Mouse (Mus musculus): ENCODE data around the gene Acpp. TPM values are rescaled to one million over a fixed set of nuclear protein-coding genes. Genes with fewer than 3 reads are reported as not detected.

The Acpp gene
- total and polyA plus RNA-seq, 2 experiments from 2014 or later: 0.53 to 2.4 TPM

DNA sequence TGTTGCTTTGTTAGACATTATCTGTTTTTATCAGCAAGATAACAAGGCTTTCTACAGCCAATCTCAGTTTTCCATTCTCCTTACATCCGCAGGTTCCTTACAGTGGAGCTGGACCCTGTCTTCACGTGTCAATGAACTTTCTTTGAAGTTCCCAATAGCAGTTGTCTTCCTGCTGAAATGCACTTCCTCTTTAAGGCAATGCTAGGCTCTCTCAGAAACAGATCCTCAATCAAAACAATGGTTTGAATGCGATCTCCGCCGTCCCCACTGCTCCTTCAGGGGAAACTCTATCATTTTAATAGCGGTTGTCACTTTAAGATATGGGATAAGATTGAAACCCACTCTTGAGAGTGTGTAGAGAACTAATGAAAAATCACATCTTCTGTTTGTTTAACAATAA, 52.6 kb downstream of the Acpp start:
- Histone ChIP-seq H3K9me3 (ENCODE audit: low read length) (no peaks in the 10 kb centered on the region), H3K4me1 (ENCODE audit: insufficient read depth, low read length) (no peaks in the 10 kb centered on the region), H3K36me3 (ENCODE audit: insufficient read depth, low read length) (no peaks in the 10 kb centered on the region), H3K9ac (replicated peaks; ENCODE audit: low read length, poor library complexity, severe bottlenecking) (no peak overlapping the region), H3K27me3 (ENCODE audit: insufficient read depth, low read length) (no peaks in the 10 kb centered on the region), H3K4me3 (ENCODE audit: low read depth, low read length) (no peak overlapping the region), H3K4me2 (ENCODE audit: low read depth, low read length, poor library complexity, severe bottlenecking) (no peak overlapping the region), H3K27ac (ENCODE audit: low read depth, low read length) (no peak overlapping the region)
- 73% methylated on average over 6 of the region's 6 CpGs for WGBS
- ATAC-seq (ENCODE audit: low FRiP score): no peak
- TF ChIP-seq CTCF (IDR thresholded peaks at IDR 0.05): no peak
- no peak for DNase-seq (ENCODE audit: low spot score)

DNA sequence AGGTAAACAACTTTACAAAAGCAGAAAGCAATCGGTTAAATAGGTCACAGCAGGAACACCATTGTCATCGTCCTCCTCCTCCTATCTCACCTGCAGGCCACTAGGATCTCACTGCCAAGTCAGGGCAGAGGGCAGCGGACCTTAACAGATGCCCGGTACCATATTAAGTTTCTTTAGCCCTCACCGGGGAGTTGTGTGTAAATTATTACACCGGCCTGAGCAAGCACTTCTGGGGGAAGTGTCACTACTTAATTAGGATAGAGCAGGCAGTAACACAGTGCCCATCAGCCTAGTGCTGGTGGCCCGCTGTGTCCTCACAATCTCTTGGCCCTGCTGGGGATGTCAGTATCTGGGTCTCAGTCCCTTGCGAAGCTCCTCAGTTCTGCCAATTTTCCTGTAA, 55.0 kb downstream of the Acpp start:
- H3K4me1 ChIP-seq (ENCODE audit: insufficient read depth, low read length): no peaks in the 10 kb centered on the region
- WGBS: 26% methylated on average over 8 of the region's 8 CpGs

DNA sequence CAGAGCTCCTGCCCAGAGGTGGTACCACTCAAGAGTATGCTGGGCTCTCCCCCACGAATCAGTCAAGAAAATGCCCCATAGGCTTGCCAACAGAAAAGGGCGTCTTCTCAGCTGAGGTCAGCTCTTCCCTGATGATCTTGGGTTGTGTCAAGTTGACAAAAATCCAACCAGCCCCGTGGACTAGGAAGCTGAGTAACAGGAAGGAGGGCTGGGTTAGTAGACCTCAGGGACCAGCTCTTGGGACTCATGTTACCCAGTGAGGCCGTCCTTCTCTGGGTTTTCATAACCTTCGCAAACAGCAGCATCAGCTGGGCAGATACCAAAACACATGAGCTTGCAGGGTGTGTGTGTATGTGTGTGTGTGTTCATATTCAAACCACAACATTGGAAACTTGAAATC, 55.8 kb downstream of the Acpp start:
- H3K4me2 ChIP-seq (ENCODE audit: low read depth, low read length, poor library complexity, severe bottlenecking): no peak overlapping the region
- no peaks in the 10 kb centered on the region for H3K9me3 ChIP-seq (ENCODE audit: low read length)
- H3K9ac ChIP-seq (replicated peaks; ENCODE audit: low read length, poor library complexity, severe bottlenecking): no peak overlapping the region
- no peaks in the 10 kb centered on the region for H3K27me3 ChIP-seq (ENCODE audit: insufficient read depth, low read length)
- 84% methylated on average over 5 of the region's 5 CpGs for WGBS
- H3K36me3 ChIP-seq (ENCODE audit: insufficient read depth, low read length): no peaks in the 10 kb centered on the region
- no peak for DNase-seq (ENCODE audit: low spot score)
- TF ChIP-seq CTCF (IDR thresholded peaks at IDR 0.05): no peak
- no peaks in the 10 kb centered on the region for H3K4me1 ChIP-seq (ENCODE audit: insufficient read depth, low read length)
- H3K4me3 ChIP-seq (ENCODE audit: low read depth, low read length): no peak overlapping the region
- no peak overlapping the region for H3K27ac ChIP-seq (ENCODE audit: low read depth, low read length)
- no peak for ATAC-seq (ENCODE audit: low FRiP score)

More for the DNA sequence above, 55.0 kb downstream of the Acpp start:
- Histone ChIP-seq H3K9me3 (ENCODE audit: low read length) (no peaks in the 10 kb centered on the region), H3K27ac (ENCODE audit: low read depth, low read length) (no peak overlapping the region), H3K36me3 (ENCODE audit: insufficient read depth, low read length) (no peaks in the 10 kb centered on the region), H3K9ac (replicated peaks; ENCODE audit: low read length, poor library complexity, severe bottlenecking) (no peak overlapping the region), H3K27me3 (ENCODE audit: insufficient read depth, low read length) (no peaks in the 10 kb centered on the region), H3K4me3 (ENCODE audit: low read depth, low read length) (no peak overlapping the region), H3K4me2 (ENCODE audit: low read depth, low read length, poor library complexity, severe bottlenecking) (no peak overlapping the region)
- DNase-seq (ENCODE audit: low spot score): no peak
- no peak for ATAC-seq (ENCODE audit: low FRiP score)
- no peak for TF ChIP-seq CTCF (IDR thresholded peaks at IDR 0.05)

DNA sequence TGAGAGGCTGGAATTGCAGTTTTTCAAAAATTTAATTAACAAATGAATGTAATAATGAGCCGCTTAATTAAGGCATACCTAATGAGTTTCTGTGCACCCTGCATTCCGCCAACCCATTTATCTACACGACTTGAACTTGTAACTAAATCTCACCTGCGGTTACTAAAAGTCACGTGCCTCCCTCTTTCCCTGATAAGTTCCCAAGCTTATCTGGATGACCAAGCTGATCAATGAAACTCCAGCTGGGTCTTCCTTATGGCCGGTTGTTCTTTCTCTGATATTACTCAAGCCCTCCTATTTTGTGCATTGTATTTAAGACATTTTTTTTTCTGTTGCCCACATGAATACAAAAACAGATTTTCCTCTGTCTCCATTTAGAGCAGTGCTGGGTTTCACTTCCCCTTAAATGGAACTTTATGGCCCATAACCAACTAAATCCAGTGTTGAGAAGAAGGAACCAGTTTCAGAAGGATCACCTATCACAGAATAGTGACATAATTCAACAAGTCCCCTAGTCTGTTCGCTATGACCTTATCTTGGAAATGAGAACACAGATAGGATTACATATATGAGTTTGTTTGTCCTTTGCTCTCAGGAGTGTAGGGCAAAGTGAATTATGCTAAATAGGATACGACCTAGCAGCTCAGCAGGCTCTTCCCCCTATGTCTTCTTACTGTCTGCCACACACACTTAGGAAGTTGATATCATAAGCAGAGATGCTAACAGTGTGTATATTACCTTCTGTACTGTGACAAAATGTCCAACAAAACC, 56.6 kb downstream of the Acpp start:
- 87% methylated on average over 8 of the region's 8 CpGs for WGBS
- H3K4me1 ChIP-seq (ENCODE audit: insufficient read depth, low read length): no peaks in the 10 kb centered on the region
- no peaks in the 10 kb centered on the region for H3K9me3 ChIP-seq (ENCODE audit: low read length)
- no peak overlapping the region for H3K4me3 ChIP-seq (ENCODE audit: low read depth, low read length)
- no peaks in the 10 kb centered on the region for H3K36me3 ChIP-seq (ENCODE audit: insufficient read depth, low read length)
- H3K4me2 ChIP-seq (ENCODE audit: low read depth, low read length, poor library complexity, severe bottlenecking): no peak overlapping the region
- H3K27me3 ChIP-seq (ENCODE audit: insufficient read depth, low read length): no peaks in the 10 kb centered on the region
- DNase-seq (ENCODE audit: low spot score) (no peak), ATAC-seq (ENCODE audit: low FRiP score) (no peak)
- no peak overlapping the region for H3K9ac ChIP-seq (replicated peaks; ENCODE audit: low read length, poor library complexity, severe bottlenecking)
- no peak overlapping the region for H3K27ac ChIP-seq (ENCODE audit: low read depth, low read length)
- no peak for TF ChIP-seq CTCF (IDR thresholded peaks at IDR 0.05)

DNA sequence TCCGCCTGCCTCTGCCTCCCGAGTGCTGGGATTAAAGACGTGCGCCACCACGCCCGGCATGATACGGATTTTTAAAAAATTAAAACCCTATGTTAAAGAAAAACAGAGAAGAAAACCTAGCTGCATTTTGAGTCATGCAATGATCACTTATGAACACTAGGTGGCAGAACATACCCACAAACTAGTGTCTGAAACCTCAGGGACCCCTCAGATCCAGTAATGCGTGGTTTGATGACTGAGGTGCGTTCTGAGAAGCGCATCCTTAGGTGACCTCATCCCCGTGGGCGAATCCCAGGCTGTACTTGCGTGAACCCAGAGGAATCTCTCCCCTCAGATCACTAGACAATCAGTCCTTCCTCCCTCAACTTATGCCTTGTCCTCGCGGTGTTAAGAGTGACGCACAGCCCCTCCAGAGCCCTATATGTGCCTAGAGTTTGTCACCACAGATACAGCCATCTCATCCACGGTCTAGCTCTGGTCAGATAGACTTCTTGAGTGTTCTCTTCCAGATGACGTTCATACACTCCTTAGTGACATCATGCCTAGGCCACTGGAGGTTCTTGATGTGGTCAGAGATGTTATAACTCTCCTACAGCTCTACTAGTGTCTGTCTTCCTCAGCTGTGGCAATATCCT, 59.9 kb downstream of the Acpp start:
- Histone ChIP-seq H3K27me3 (ENCODE audit: insufficient read depth, low read length) (no peaks in the 10 kb centered on the region), H3K4me2 (ENCODE audit: low read depth, low read length, poor library complexity, severe bottlenecking) (peak overlapping the region; percentile 18; the same call in 1 of the 2 replicates), H3K4me1 (ENCODE audit: insufficient read depth, low read length) (no peaks in the 10 kb centered on the region), H3K27ac (ENCODE audit: low read depth, low read length) (no peak overlapping the region), H3K9me3 (ENCODE audit: low read length) (no peaks in the 10 kb centered on the region), H3K36me3 (ENCODE audit: insufficient read depth, low read length) (no peaks in the 10 kb centered on the region), H3K9ac (replicated peaks; ENCODE audit: low read length, poor library complexity, severe bottlenecking) (no peak overlapping the region), H3K4me3 (ENCODE audit: low read depth, low read length) (no peak overlapping the region)
- WGBS: 22% methylated on average over 18 of the region's 18 CpGs
- ATAC-seq (ENCODE audit: low FRiP score) (0 out of 2 replicates have a peak, but pooled peaks have one; percentile 66), DNase-seq (ENCODE audit: low spot score) (peak; percentile 71)
- peak; percentile 88 for TF ChIP-seq CTCF (IDR thresholded peaks at IDR 0.05)

DNA sequence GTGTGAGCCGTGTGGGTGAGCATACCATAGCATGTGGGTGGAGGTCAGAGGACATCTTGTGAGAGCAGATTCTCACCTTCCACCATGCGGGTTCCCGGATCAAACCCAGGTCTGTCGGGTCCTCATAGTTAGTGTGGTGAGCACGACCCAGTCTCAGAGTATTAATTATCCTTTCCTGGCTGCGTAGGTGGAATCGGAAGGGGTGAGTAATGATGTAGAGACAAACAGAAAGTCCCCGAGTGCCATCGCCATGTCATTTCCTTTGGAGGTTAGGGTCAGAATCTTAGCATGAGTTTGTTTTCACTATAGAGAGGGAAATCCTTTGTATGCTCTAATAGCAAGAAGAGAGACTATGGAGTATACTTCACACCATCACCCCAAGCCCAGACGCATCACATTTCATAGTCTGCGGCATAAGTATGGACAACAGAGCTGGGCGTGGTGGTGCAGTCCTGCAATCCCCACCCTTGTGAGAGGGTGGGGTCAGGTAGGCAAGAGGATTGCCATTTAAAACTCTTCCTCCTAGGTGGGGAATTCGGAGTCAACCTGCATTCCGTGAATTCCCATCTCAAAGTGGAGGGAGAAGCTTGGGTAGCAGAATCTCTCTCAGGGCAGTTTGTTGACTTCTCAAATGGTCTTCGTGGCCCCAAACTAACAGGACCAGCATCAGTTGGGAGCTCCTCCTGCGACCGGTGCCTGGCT, 62.3 kb downstream of the Acpp start:
- H3K4me3 ChIP-seq (ENCODE audit: low read depth, low read length): no peak overlapping the region
- no peaks in the 10 kb centered on the region for H3K36me3 ChIP-seq (ENCODE audit: insufficient read depth, low read length)
- no peaks in the 10 kb centered on the region for H3K9me3 ChIP-seq (ENCODE audit: low read length)
- H3K4me1 ChIP-seq (ENCODE audit: insufficient read depth, low read length): no peaks in the 10 kb centered on the region
- no peak overlapping the region for H3K4me2 ChIP-seq (ENCODE audit: low read depth, low read length, poor library complexity, severe bottlenecking)
- DNase-seq (ENCODE audit: low spot score) (no peak), ATAC-seq (ENCODE audit: low FRiP score) (no peak)
- H3K27me3 ChIP-seq (ENCODE audit: insufficient read depth, low read length): no peaks in the 10 kb centered on the region
- no peak overlapping the region for H3K27ac ChIP-seq (ENCODE audit: low read depth, low read length)
- H3K9ac ChIP-seq (replicated peaks; ENCODE audit: low read length, poor library complexity, severe bottlenecking): no peak overlapping the region
- TF ChIP-seq CTCF (IDR thresholded peaks at IDR 0.05): no peak
- WGBS: 90% methylated on average over 17 of the region's 17 CpGs
